Mouse (Mus musculus) thymus, adult 2 months (tissue): ENCODE measurements around the gene BC055324.

Experiments used
- CTCF ChIP-seq: fragments of 200-500 bp; IDR thresholded peaks from 2 replicates; pipeline ENCODE4 v1.5.1; 2012; ENCODE audit warnings: mild to moderate bottlenecking, control low read depth, low read length, moderate library complexity, borderline replicate concordance; ENCODE audit not compliant: control insufficient read depth, poor library complexity, insufficient read depth; ENCODE audit errors: extremely low read depth
- POLR2A ChIP-seq: fragments of 200-500 bp; IDR thresholded peaks from 2 replicates; pipeline ENCODE4 v1.6.1; 2012; ENCODE audit warnings: mild to moderate bottlenecking, low read length, control low read depth, moderate library complexity; ENCODE audit not compliant: control insufficient read depth, poor library complexity, insufficient read depth; ENCODE audit errors: extremely low read depth

DNA sequence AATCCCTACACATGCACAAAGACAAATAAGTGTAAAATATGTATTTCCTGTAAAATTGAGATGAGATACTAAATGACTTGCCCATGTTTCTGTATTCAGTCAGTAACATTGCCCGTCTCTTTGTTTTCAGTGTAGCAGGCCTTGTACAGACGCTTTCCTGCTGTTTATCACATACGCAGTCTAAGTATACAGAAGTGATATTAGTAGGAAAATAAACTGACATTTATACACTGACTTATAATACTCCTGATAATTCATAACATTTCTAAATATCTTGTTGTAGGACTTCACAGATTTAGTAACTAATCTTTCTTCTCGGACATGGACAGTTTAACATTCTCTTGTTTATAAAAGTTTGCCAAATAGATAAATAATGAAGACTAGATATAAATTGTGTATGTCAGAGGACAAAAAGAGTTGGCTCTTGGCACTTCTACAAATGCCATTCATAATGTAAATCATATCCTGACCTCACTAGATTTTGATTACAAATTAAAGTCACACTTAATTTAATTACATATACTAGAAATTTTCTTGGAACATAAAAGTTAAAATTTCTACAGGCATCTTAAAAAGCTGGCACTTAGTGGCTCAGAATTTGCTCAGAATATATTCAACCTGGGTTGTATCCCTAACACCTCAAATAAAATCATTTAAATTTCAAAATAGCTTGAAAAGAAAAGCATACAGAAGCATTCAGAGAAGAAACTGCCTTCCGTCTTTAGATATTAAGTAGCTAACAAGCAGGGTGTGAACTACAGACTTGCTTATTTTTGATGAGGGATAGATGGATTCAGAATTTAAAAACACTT, 77.0 kb downstream of the BC055324 start:
- TF ChIP-seq CTCF (no peak), POLR2A (no peak)
